Mouse (Mus musculus) hindbrain, embryonic 11.5 days (tissue): ENCODE results near the gene Ddn. TPM values are rescaled to one million over a fixed set of nuclear protein-coding genes. Genes with fewer than 3 reads are reported as not detected.

Source experiments
- ATAC-seq: fragments of 200-750 bp; cut with Nextera tagmentation; 2 replicates; pipeline ENCODE4 v1.8.0; 2017; ENCODE audit warnings: mild to moderate bottlenecking, moderate TSS enrichment, moderate library complexity; ENCODE audit not compliant: low FRiP score
- DNase-seq: peaks from one replicate; pipeline ENCODE4 v3.0.0-alpha.2; 2015; ENCODE audit warnings: low spot score
- H3K27ac ChIP-seq: fragments of 300-500 bp; sonication (generic); 2 replicates; pipeline ENCODE4 v1.5.1; 2014; ENCODE audit warnings: mild to moderate bottlenecking, low read depth, low read length
- H3K27me3 ChIP-seq: fragments of 300-500 bp; sonication (generic); 2 replicates; pipeline ENCODE4 v1.6.1; 2014; ENCODE audit warnings: mild to moderate bottlenecking, low read length, moderate library complexity, mixed read lengths; ENCODE audit not compliant: control insufficient read depth, insufficient read depth
- H3K36me3 ChIP-seq: fragments of 300-500 bp; sonication (generic); 2 replicates; pipeline ENCODE4 v1.6.1; 2014; ENCODE audit warnings: mild to moderate bottlenecking, low read length, moderate library complexity, mixed read lengths; ENCODE audit not compliant: control insufficient read depth, insufficient read depth
- H3K4me1 ChIP-seq: fragments of 300-500 bp; sonication (generic); replicated peaks from 2 replicates; pipeline ENCODE4 v1.6.1; 2014; ENCODE audit warnings: low read length, mixed read lengths; ENCODE audit not compliant: control insufficient read depth, insufficient read depth
- H3K4me2 ChIP-seq: fragments of 300-500 bp; sonication (generic); replicated peaks from 2 replicates; pipeline ENCODE4 v1.6.1; 2014; ENCODE audit warnings: mild to moderate bottlenecking, low read depth, low read length
- H3K4me3 ChIP-seq: fragments of 300-500 bp; sonication (generic); 2 replicates; pipeline ENCODE4 v1.5.1; 2014; ENCODE audit warnings: low read depth, low read length
- H3K9ac ChIP-seq: fragments of 300-500 bp; sonication (generic); 2 replicates; pipeline ENCODE4 v1.6.1; 2014; ENCODE audit warnings: low read depth, low read length
- H3K9me3 ChIP-seq: fragments of 300-500 bp; sonication (generic); 2 replicates; pipeline ENCODE4 v1.6.1; 2016; ENCODE audit warnings: low read length; ENCODE audit not compliant: control insufficient read depth
- WGBS: fragments of 180-500 bp; shearing (Covaris S2); extraction: QIAGEN DNeasy Blood & Tissue Kit; methylation state at CpG from one replicate; pipeline ENCODE4 v1.1.7; 2014; 5-methylcytosine and 5-hydroxymethylcytosine counted together
- polyA plus RNA-seq: library from polyadenylated mRNA; unstranded; fragments of >200 nt; fragmentation: Nextera tagmentation; extraction: Ambion mirVana; gene quantifications from 2 replicates; pipeline ENCODE4 v1.2.1, GENCODE M21; 2014

Gene Ddn
- polyA plus RNA-seq: 0.35 and 0.60 TPM in 2 replicates

- Histone ChIP-seq H3K27me3 (peaks cover 59% of the 10 kb centered on the region), H3K9me3 (no peaks in the 10 kb centered on the region), H3K9ac (no peak within 1 kb of the TSS), H3K36me3 (no peaks in the 10 kb centered on the region), H3K4me1 (peaks cover 19% of the 10 kb centered on the region), H3K27ac (no peak within 1 kb of the TSS), H3K4me3 (peak within 1 kb of the TSS; percentile 24; the same call in 1 of the 2 replicates), H3K4me2 (peak within 1 kb of the TSS; percentile 54; the same call in 1 of the 2 replicates)
- ATAC-seq (no peak), DNase-seq (no peak)
- 31% methylated on average over 3 of the region's 3 CpGs for WGBS
Observed at GRCm38 (mm10) chr15:98809390-98809789, at the start of gene Ddn. TSS of gene Ddn (minus strand) at chr15:98809490.

DNA sequence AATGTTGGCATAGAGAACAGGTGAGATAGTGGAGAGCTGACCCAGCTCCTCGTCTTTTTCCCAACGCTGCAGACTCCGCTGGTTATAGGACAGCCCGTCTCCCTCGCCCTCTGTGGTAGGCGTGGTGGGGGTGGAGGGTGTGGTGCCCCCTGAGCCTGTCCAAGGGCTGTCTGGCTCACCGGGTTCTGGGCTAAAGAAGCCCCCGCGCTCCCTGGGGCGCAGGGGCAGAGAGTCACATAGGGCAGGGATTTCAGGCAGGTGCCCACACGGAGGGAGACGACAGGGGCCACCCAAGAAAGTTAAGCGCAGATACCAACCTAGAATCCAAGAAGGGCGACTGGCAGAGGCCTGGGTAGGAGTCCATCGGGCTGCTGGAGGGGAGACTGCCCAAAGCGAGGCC, 44.9 kb upstream of the Ddn start:
- H3K4me3 ChIP-seq: no peak overlapping the region
- H3K36me3 ChIP-seq: peaks cover 52% of the 10 kb centered on the region
- H3K9ac ChIP-seq: no peak overlapping the region
- WGBS: 94% methylated on average over 16 of the region's 16 CpGs
- no peaks in the 10 kb centered on the region for H3K27me3 ChIP-seq
- no peak overlapping the region for H3K4me2 ChIP-seq
- no peak for ATAC-seq
- DNase-seq: no peak
- no peaks in the 10 kb centered on the region for H3K9me3 ChIP-seq
- H3K4me1 ChIP-seq: no peaks in the 10 kb centered on the region
- no peak overlapping the region for H3K27ac ChIP-seq

GRCm38 (mm10) chr15:98853161-98853937, 44.1 kb upstream of the Ddn start:
- Histone ChIP-seq H3K36me3 (peaks cover 52% of the 10 kb centered on the region), H3K4me2 (no peak overlapping the region; the same call in 1 of the 2 replicates), H3K9ac (no peak overlapping the region), H3K4me3 (no peak overlapping the region), H3K27ac (no peak overlapping the region), H3K4me1 (no peaks in the 10 kb centered on the region), H3K27me3 (no peaks in the 10 kb centered on the region), H3K9me3 (no peaks in the 10 kb centered on the region)
- no peak for DNase-seq
- ATAC-seq: no peak
- 92% methylated on average over 28 of the region's 28 CpGs for WGBS

DNA sequence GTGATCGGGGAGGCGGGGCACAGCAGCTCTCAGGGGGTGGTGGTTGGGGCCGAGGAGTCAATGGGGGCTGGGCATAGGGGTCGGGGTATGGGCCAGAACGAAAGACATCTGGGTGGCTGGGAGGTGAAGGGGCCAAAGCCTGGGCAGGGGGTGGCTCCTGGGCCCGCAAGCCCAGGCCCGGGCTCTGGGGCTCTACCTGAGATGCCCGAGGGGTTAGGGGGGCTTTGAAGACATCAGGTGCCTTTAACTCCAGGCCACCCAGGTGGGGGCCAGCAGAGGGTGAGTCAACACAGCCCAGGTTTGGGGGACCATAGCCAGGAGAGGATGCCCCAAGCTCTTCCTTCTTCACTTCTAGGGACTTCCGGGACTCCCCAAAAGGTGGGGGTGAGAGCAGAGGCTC, 43.4 kb upstream of the Ddn start:
- H3K4me2 ChIP-seq: no peak overlapping the region
- peaks cover 48% of the 10 kb centered on the region for H3K36me3 ChIP-seq
- no peak for DNase-seq
- no peak overlapping the region for H3K27ac ChIP-seq
- H3K27me3 ChIP-seq: no peaks in the 10 kb centered on the region
- 85% methylated on average over 9 of the region's 9 CpGs for WGBS
- H3K9ac ChIP-seq: no peak overlapping the region
- no peak for ATAC-seq
- no peaks in the 10 kb centered on the region for H3K4me1 ChIP-seq
- no peaks in the 10 kb centered on the region for H3K9me3 ChIP-seq
- H3K4me3 ChIP-seq: no peak overlapping the region

GRCm38 (mm10) chr15:98852071-98852470, 42.8 kb upstream of the Ddn start:
- 97% methylated on average over 9 of the region's 9 CpGs for WGBS

DNA sequence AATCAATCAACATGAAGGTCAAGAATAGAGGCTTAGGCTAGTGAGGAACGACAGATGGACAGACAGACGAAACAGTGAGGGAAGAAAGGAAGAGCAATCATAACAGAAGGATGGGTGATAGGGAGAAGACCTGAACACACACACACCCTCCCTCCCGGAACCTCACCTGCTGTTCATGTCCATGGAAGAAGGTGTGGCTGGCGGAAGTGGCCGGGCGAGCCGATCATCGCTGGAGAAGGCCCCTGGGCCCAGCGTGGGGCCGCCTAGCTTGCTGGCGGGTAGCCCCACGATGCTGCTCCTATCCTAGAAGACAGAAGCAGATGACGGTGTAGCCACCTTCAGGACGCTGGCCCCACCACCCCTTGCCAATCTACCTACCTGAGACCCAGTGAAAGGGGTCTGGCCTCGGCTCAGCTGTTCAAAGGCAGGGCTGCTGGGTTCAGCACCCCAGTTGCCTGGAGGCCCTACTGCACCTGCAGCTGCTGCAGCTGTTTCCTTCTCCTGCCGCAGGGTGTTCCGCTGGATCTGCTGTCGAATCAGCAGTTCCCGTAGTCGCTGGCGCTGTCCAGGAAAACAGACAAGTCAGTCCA, 42.0 kb upstream of the Ddn start:
- WGBS: 90% methylated on average over 21 of the region's 21 CpGs
- Histone ChIP-seq H3K27ac (no peak overlapping the region), H3K4me3 (no peak overlapping the region), H3K9ac (no peak overlapping the region), H3K4me2 (no peak overlapping the region), H3K9me3 (no peaks in the 10 kb centered on the region), H3K36me3 (peaks cover 56% of the 10 kb centered on the region), H3K27me3 (no peaks in the 10 kb centered on the region), H3K4me1 (no peaks in the 10 kb centered on the region)
- ATAC-seq: no peak
- no peak for DNase-seq

More at GRCm38 (mm10) chr15:98852071-98852470, 42.8 kb upstream of the Ddn start:
- DNase-seq (no peak), ATAC-seq (no peak)
- Histone ChIP-seq H3K27ac (no peak overlapping the region), H3K4me1 (no peaks in the 10 kb centered on the region), H3K4me2 (no peak overlapping the region), H3K4me3 (no peak overlapping the region), H3K36me3 (peaks cover 49% of the 10 kb centered on the region), H3K27me3 (no peaks in the 10 kb centered on the region), H3K9me3 (no peaks in the 10 kb centered on the region), H3K9ac (no peak overlapping the region)

GRCm38 (mm10) chr15:98850668-98851067, 41.4 kb upstream of the Ddn start:
- no peak overlapping the region for H3K4me2 ChIP-seq
- no peak overlapping the region for H3K27ac ChIP-seq
- no peak overlapping the region for H3K9ac ChIP-seq
- no peaks in the 10 kb centered on the region for H3K4me1 ChIP-seq
- H3K27me3 ChIP-seq: no peaks in the 10 kb centered on the region
- peaks cover 58% of the 10 kb centered on the region for H3K36me3 ChIP-seq
- no peak overlapping the region for H3K4me3 ChIP-seq
- 92% methylated on average over 14 of the region's 14 CpGs for WGBS
- no peaks in the 10 kb centered on the region for H3K9me3 ChIP-seq
- ATAC-seq (no peak), DNase-seq (no peak)

DNA sequence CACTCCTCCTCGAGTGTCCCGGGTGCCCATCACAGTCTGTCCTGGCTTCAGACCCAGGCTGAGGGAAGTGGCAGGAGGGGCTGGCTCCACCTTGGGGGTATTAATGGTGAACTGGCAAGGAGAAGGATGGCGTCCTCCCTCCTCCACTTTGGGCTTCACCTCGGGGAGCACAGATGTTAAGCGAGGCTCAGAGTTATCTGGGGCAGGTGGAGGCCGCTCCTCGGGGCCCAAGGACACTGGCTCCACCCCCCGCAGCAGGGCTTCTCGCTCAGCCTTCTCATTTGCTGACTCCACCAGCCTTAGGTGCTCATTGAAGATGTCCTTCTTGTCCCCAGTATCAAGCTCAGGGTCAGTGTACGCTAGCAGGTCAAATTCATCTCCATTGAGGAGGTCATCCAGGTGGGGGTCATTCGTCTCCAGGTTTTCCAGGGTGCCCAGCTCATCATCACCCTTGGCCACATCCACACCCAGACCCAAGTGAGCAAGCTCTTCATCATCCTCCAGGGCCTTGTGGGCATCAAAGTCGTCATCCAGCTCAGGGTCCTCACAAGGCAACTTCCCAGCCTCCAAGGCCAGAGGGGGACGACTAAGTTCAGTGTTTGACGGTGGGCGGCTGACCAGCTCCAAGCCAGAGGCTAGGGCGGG, 40.8 kb upstream of the Ddn start:
- Histone ChIP-seq H3K4me2 (no peak overlapping the region), H3K4me3 (no peak overlapping the region), H3K27me3 (no peaks in the 10 kb centered on the region), H3K27ac (no peak overlapping the region), H3K36me3 (peaks cover 64% of the 10 kb centered on the region), H3K9me3 (no peaks in the 10 kb centered on the region), H3K9ac (no peak overlapping the region), H3K4me1 (no peaks in the 10 kb centered on the region)
- 94% methylated on average over 16 of the region's 16 CpGs for WGBS
- ATAC-seq (no peak), DNase-seq (no peak)
